Mouse (Mus musculus) lung, embryonic 16.5 days (tissue): Measurements from ENCODE around the gene Gm37596. TPM values are rescaled to one million over a fixed set of nuclear protein-coding genes. Genes with fewer than 3 reads are reported as not detected.
"Not testable (repeated sequence)": the region's sequence is repeated elsewhere in the genome, so short reads cannot be mapped to it uniquely, and the experiment has no call there.

Experiments
- ATAC-seq: fragments of 200-750 bp; cut with Nextera tagmentation; 2 replicates; pipeline ENCODE4 v1.8.0; 2017; ENCODE audit warnings: low read depth, mild to moderate bottlenecking, moderate library complexity
- H3K27ac ChIP-seq: fragments of 300-500 bp; sonication (generic); 2 replicates; pipeline ENCODE4 v1.5.1; 2014; ENCODE audit warnings: mild to moderate bottlenecking, control low read depth, low read length
- H3K27me3 ChIP-seq: fragments of 300-500 bp; sonication (generic); 2 replicates; pipeline ENCODE4 v1.6.1; 2014; ENCODE audit warnings: low read depth, low read length, mixed read lengths; ENCODE audit not compliant: control insufficient read depth, insufficient read depth
- H3K36me3 ChIP-seq: fragments of 300-500 bp; sonication (generic); 2 replicates; pipeline ENCODE4 v1.6.1; 2014; ENCODE audit warnings: low read length; ENCODE audit not compliant: control insufficient read depth, insufficient read depth
- H3K4me1 ChIP-seq: fragments of 300-500 bp; sonication (generic); replicated peaks from 2 replicates; pipeline ENCODE4 v1.6.1; 2014; ENCODE audit warnings: low read length, mixed read lengths; ENCODE audit not compliant: control insufficient read depth, insufficient read depth
- H3K4me2 ChIP-seq: fragments of 300-500 bp; sonication (generic); 2 replicates; pipeline ENCODE4 v1.6.1; 2014; ENCODE audit warnings: low read depth, low read length, control low read depth
- H3K4me3 ChIP-seq: fragments of 300-500 bp; sonication (generic); 2 replicates; pipeline ENCODE4 v1.5.1; 2014; ENCODE audit warnings: mild to moderate bottlenecking, low read length, control low read depth
- H3K9ac ChIP-seq: fragments of 300-500 bp; sonication (generic); 2 replicates; pipeline ENCODE4 v1.6.1; 2014; ENCODE audit warnings: low read length, control low read depth
- H3K9me3 ChIP-seq: fragments of 300-500 bp; sonication (generic); 2 replicates; pipeline ENCODE4 v1.6.1; 2016; ENCODE audit warnings: low read length; ENCODE audit not compliant: control insufficient read depth
- WGBS: fragments of 180-500 bp; shearing (Covaris S2); extraction: QIAGEN DNeasy Blood & Tissue Kit; methylation state at CpG from one replicate; pipeline ENCODE4 v1.1.7; 2014; 5-methylcytosine and 5-hydroxymethylcytosine counted together
- polyA plus RNA-seq: library from polyadenylated mRNA; unstranded; fragments of >200 nt; fragmentation: Nextera tagmentation; extraction: Ambion mirVana; gene quantifications from 2 replicates; pipeline ENCODE4 v1.2.1, GENCODE M21; 2015

Gene Gm37596
- polyA plus RNA-seq = not detected in 2 replicates

- H3K4me1 ChIP-seq, ATAC-seq, H3K9ac ChIP-seq, H3K4me2 ChIP-seq, H3K9me3 ChIP-seq, H3K27me3 ChIP-seq, H3K4me3 ChIP-seq, H3K36me3 ChIP-seq, H3K27ac ChIP-seq: not testable (repeated sequence)
- 88% methylated on average over 1 of the region's 2 CpGs for WGBS
These were observed at the start of gene Gm37596 for GRCm38 (mm10) chr3:93692970-93693369. Gm37596 (minus strand) TSS chr3:93693070.

- H3K9ac ChIP-seq, ATAC-seq, H3K27me3 ChIP-seq, H3K4me3 ChIP-seq, H3K27ac ChIP-seq, H3K4me1 ChIP-seq, H3K9me3 ChIP-seq, H3K4me2 ChIP-seq, H3K36me3 ChIP-seq: not testable (repeated sequence)
- WGBS = 62% methylated on average over 2 of the region's 2 CpGs
These were observed 16.2 kb upstream of the Gm37596 start for GRCm38 (mm10) chr3:93708969-93709637.

DNA sequence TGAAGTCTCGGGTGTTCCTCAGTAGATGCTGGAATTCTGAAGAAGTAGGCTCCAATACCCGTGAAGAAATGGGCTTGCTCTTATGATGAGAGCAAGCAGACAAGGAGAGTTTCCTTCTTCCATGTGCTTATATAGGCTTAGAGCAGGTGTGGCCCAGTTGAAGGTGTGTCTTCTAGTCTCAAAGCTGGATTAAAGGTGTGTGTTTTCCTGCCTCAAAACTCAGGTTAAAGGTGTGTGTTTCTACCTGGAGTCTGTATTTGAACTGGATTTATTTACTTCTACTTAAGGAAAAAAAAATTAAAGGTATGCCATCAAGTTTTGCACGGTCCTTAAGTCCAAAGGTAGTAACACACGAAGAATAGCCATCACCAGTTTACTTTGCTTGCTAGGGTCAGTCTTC lies 16.7 kb downstream of the Gm37596 start, which contains the start of gene Tdpoz1:
Tdpoz1 (minus strand) TSS at position 101 of the 400 bp plus-strand sequence.
- H3K4me1 ChIP-seq, H3K27me3 ChIP-seq, H3K9ac ChIP-seq, H3K4me3 ChIP-seq, H3K27ac ChIP-seq, ATAC-seq, H3K36me3 ChIP-seq, H3K9me3 ChIP-seq, H3K4me2 ChIP-seq: not testable (repeated sequence)
- 75% methylated on average over 2 of the region's 4 CpGs for WGBS

GRCm38 (mm10) chr3:93670805-93671503 lies 21.9 kb downstream of the Gm37596 start:
- H3K4me3 ChIP-seq, H3K9me3 ChIP-seq, H3K27ac ChIP-seq, H3K27me3 ChIP-seq, H3K4me2 ChIP-seq, H3K4me1 ChIP-seq, H3K36me3 ChIP-seq, ATAC-seq, H3K9ac ChIP-seq: not testable (repeated sequence)
- 56% methylated on average over 5 of the region's 6 CpGs for WGBS

DNA sequence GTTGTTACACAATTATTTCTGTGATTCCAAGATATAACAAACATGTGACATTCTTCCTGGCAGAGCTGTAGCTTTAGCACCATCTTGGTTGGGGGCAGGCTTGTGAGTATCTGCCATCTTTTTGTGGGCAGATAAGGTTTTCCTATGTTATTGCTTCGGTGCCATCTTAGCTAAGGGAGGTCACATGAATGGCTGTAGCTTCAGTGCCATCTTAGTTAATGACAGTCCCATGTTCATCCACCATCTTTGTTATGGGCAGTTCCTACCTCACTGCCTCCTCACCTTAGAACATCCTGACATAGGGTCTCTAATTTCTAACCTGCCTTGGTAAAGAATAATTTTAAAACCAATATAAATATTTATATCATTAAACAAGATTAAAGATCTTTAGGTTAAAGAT lies 38.6 kb downstream of the Gm37596 start:
- no peak for ATAC-seq
- no peaks in the 10 kb centered on the region for H3K36me3 ChIP-seq

DNA sequence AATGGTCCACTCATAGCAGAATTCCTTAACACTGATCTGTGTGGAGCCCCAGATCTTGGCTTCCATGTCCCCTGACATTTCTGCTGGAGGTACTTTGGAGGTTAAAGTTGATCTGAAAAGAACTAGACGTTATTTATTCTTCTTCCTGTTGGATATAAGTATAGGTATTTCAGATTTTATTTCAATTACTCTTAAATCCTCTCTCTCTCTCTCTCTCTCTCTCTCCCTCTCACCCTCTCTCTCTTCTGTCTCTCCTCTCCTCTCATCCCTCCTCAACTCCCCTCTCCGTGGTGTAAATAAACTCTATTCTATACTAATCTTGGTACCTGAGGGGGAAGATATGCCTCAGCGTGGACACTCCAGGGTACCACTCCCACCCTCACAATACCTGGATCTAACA lies 40.3 kb downstream of the Gm37596 start, which contains the start of gene Tdpoz2:
Tdpoz2 (minus strand) TSS at position 101 of the 400 bp plus-strand sequence.
- H3K4me1 ChIP-seq = no peaks in the 10 kb centered on the region
- no peaks in the 10 kb centered on the region for H3K36me3 ChIP-seq
- no peak for ATAC-seq
- H3K27me3 ChIP-seq = no peaks in the 10 kb centered on the region
- no peak within 1 kb of the TSS for H3K4me2 ChIP-seq
- no peaks in the 10 kb centered on the region for H3K9me3 ChIP-seq
- 65% methylated on average over 3 of the region's 3 CpGs for WGBS
- no peak within 1 kb of the TSS for H3K4me3 ChIP-seq
- H3K27ac ChIP-seq = no peak within 1 kb of the TSS
- no peak within 1 kb of the TSS for H3K9ac ChIP-seq

More for the DNA sequence above, 38.6 kb downstream of the Gm37596 start:
- Histone ChIP-seq H3K4me2 (no peak overlapping the region), H3K9me3 (no peaks in the 10 kb centered on the region), H3K27me3 (no peaks in the 10 kb centered on the region), H3K4me1 (no peaks in the 10 kb centered on the region), H3K9ac (no peak overlapping the region), H3K4me3 (no peak overlapping the region), H3K27ac (no peak overlapping the region)
- WGBS = 69% methylated on average over 1 of the region's 1 CpGs

Other genes starting within 250 kb of the Gm37596 start
- not detected in 2 replicates for gene Tchhl1, start 224.3 kb downstream of the Gm37596 start, polyA plus RNA-seq
- 1,535 and 1,592 TPM in 2 replicates for gene S100a11, start 172.6 kb downstream of the Gm37596 start, polyA plus RNA-seq
- gene S100a10, start 138.0 kb downstream of the Gm37596 start, polyA plus RNA-seq = 320 and 322 TPM in 2 replicates
- not detected in 2 replicates for gene Tdpoz2, start 40.4 kb downstream of the Gm37596 start, polyA plus RNA-seq
- gene Tdpoz1, start 16.8 kb downstream of the Gm37596 start, polyA plus RNA-seq = not detected in 2 replicates
- not detected in 2 replicates for gene Gm5773, start 79.9 kb upstream of the Gm37596 start, polyA plus RNA-seq
- not detected in 2 replicates for gene Tdpoz4, start 103.3 kb upstream of the Gm37596 start, polyA plus RNA-seq
- not detected in 2 replicates for gene Tdpoz3, start 132.9 kb upstream of the Gm37596 start, polyA plus RNA-seq